Mouse (Mus musculus) lung, adult 2 months (tissue): ENCODE measurements at regions not wholly inside any gene's neighbourhood (a gene's known extent, or its start where the extent isn't known, plus 50 kb on each side); places are given as distances from the start of the nearest gene placed in this dataset.

Experiments used
- CTCF ChIP-seq: fragments of 200-500 bp; IDR thresholded peaks from 2 replicates; pipeline ENCODE4 v1.5.1; 2011; ENCODE audit warnings: mild to moderate bottlenecking, low read length, control low read depth; ENCODE audit not compliant: insufficient read depth
- POLR2A ChIP-seq: fragments of 200-500 bp; IDR thresholded peaks from 2 replicates; pipeline ENCODE4 v1.6.1; 2011; ENCODE audit warnings: low read depth, mild to moderate bottlenecking, control low read depth, low read length, borderline replicate concordance; ENCODE audit errors: extremely low read depth

DNA sequence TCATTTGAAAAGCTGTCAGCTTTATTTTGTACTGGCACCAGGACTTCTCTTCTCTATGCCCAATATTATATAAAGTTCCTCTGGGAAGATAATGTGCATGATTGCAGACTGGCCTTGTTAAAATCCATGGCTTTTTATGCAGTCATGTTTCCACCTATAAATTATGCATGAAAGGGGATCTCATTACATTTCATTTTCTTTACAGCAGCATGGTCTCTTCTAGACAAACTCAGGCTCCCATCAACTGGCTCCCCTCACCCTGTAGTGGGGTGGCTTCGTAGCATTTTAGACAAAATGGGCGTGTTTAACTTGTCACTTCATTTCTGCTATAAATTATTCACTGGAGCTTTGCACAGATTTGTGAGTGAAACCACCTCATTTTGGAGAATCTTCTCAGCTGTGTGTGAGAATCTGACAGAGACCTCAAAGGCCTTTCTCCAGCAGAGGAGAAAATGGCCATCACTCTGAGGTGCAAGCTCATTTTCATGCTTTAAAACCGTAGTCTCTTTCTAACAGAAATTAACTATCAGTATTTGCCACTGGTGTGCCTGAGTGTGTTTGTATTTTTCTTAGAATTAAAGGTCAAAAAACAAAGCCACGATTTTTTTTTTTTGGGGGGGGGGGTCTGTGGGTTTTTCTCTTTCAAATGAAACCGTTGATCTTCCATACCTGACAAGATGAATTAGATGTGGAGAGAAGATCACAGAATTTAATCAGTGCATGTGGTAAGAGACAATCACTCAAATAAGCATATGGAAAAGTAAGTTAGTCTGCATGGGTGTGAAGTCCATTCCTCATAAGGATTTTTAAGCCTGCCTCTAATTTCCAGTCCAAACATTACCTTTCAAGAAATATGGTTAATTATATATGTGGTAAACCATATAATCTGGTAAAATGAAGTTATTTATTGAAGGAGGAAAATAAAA is 111.4 kb upstream of the 1700008P02Rik start:
- TF ChIP-seq CTCF (no peak), POLR2A (no peak)
